In the genomic region with DNA sequence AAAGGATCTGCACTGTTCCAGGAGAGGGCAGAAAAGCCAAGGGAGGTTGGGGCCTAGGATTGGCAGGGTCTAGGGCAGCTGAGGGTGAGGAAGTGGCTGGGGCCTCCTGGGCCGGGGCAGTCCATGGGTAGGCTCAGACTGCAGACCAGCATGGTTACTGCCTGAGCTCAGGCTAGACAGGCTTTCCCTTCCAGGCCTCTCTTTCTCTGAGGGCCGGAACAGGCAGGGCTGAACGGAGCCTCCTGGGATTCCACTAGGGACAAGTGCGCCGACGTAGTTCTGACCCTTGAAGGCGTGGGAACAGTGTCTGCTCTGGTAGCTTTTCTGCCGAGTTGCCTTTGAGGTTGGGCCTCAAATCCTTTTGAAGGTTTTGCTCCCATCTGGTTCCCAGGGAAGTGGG, we compare ENCODE assay signal across 25 mouse cellular contexts. TPM values are rescaled to one million over a fixed set of nuclear protein-coding genes. Genes with fewer than 3 reads are reported as not detected.
"Had no signal": no experiment of that assay in that cellular context is flagged by ENCODE, and none has a peak within 500 bp of the region (broad histone marks: within the 10 kb centered on the region; RNA-seq: fewer than 3 reads in every experiment).

No protein-coding gene starts in this region.

- H3K36me3 ChIP-seq: limb, embryonic 10.5 days; limb, embryonic 13.5 days; liver, embryonic 12.5 days; liver, embryonic 15.5 days; lung, embryonic 15.5 days; midbrain, embryonic 10.5 days; midbrain, embryonic 15.5 days; stomach, embryonic 15.5 days had no signal

- DNase-seq: kidney, adult 9 months; kidney, postnatal 25 days; layer of hippocampus, adult 9-11 months; liver; lung, adult 18-20 months; lung, postnatal 10 days; lung, postnatal 36 days; spleen, adult 18-20 months; thymus, postnatal 25 days had no signal

- H3K9ac ChIP-seq: limb, embryonic 13.5 days; liver, embryonic 12.5 days; liver, embryonic 15.5 days; lung, embryonic 15.5 days; midbrain, embryonic 15.5 days; stomach, embryonic 15.5 days had no signal

- ATAC-seq: liver, embryonic 12.5 days; midbrain, embryonic 15.5 days had no signal

- H3K4me2 ChIP-seq: limb, embryonic 13.5 days; liver, embryonic 12.5 days; liver, embryonic 15.5 days; lung, embryonic 15.5 days; midbrain, embryonic 15.5 days; stomach, embryonic 15.5 days had no signal

- H3K9me3 ChIP-seq: limb, embryonic 10.5 days; limb, embryonic 13.5 days; liver, embryonic 12.5 days; liver, embryonic 15.5 days; lung, embryonic 15.5 days; megakaryocyte, embryonic 14.5 days; midbrain, embryonic 10.5 days; midbrain, embryonic 15.5 days; stomach, embryonic 15.5 days had no signal

- H3K27ac ChIP-seq: layer of hippocampus, adult 2 months; limb, embryonic 10.5 days; limb, embryonic 13.5 days; liver, embryonic 12.5 days; liver, embryonic 15.5 days; lung, embryonic 15.5 days; midbrain, embryonic 10.5 days; midbrain, embryonic 15.5 days; stomach, embryonic 15.5 days had no signal

- H3K4me3 ChIP-seq: layer of hippocampus, adult 2 months; limb, embryonic 10.5 days; limb, embryonic 13.5 days; liver, embryonic 12.5 days; liver, embryonic 15.5 days; lung, embryonic 15.5 days; megakaryocyte, embryonic 14.5 days; midbrain, embryonic 10.5 days; midbrain, embryonic 15.5 days; stomach, embryonic 15.5 days had no signal

- H3K4me1 ChIP-seq: liver, embryonic 15.5 days; stomach, embryonic 15.5 days had no signal

RNA-seq across cellular contexts. Expression of a gene that starts 14.9 kb away (rescaled TPM):
- polyA plus RNA-seq: liver, embryonic 12.5 days; midbrain, embryonic 15.5 days had no signal

RNA-seq across cellular contexts. Expression of a gene that starts 38.1 kb away (rescaled TPM):
- total RNA-seq: layer of hippocampus, adult 2 months; layer of hippocampus, postnatal 25 days; left cerebral cortex, adult 18-20 months; left cerebral cortex, postnatal 25 days had no signal
- polyA plus RNA-seq: limb, embryonic 10.5 days; limb, embryonic 13.5 days; liver, embryonic 12.5 days; liver, embryonic 15.5 days; neural tube, embryonic 11.5 days; neural tube, embryonic 14.5 days; thymus, postnatal 0 days had no signal

RNA-seq across cellular contexts. Expression of a gene that starts 42.2 kb away (rescaled TPM):
- total RNA-seq: layer of hippocampus, adult 2 months; layer of hippocampus, postnatal 25 days; left cerebral cortex, adult 18-20 months; left cerebral cortex, postnatal 25 days had no signal
- polyA plus RNA-seq: neural tube, embryonic 14.5 days had no signal
